Mouse (Mus musculus): ENCODE data around the gene Spata5.

Spata5 gene

GRCm38 (mm10) chr3:37420072-37420471, 376 bp downstream of the Spata5 start, which contains the start of gene Nudt6:
Gene Nudt6 (minus strand): TSS chr3:37420211.
- in situ Hi-C loops (cut with MboI, MseI), result no loop called here

- in situ Hi-C loops (cut with MboI, MseI), result no loop called here
Observed at GRCm38 (mm10) chr3:37420641-37421040, 945 bp downstream of the Spata5 start.

GRCm38 (mm10) chr3:37421179-37421578, 1.5 kb downstream of the Spata5 start:
- in situ Hi-C loops (cut with MboI, MseI), result no loop called here

GRCm38 (mm10) chr3:37426069-37426468, 6.4 kb downstream of the Spata5 start:
- in situ Hi-C loops (cut with MboI, MseI), result no loop called here

GRCm38 (mm10) chr3:37430359-37430758, 10.7 kb downstream of the Spata5 start:
- in situ Hi-C loops (cut with MboI, MseI), result no loop called here

GRCm38 (mm10) chr3:37439770-37440169, 20.1 kb downstream of the Spata5 start:
- in situ Hi-C loops (cut with MboI, MseI), result no loop called here

- in situ Hi-C loops (cut with MboI, MseI), result no loop called here
Observed at GRCm38 (mm10) chr3:37443409-37443808, 23.7 kb downstream of the Spata5 start.

- in situ Hi-C loops (cut with MboI, MseI), result no loop called here
Observed at GRCm38 (mm10) chr3:37455992-37456391, 36.3 kb downstream of the Spata5 start.

- in situ Hi-C loops (cut with MboI, MseI), result loop anchor here (5.0 kb wide), 1 partner anchor 754 kb away; no protein-coding TSS in a partner anchor
Observed at GRCm38 (mm10) chr3:37468170-37468569, 48.5 kb downstream of the Spata5 start.

GRCm38 (mm10) chr3:37469353-37469752, 49.7 kb downstream of the Spata5 start:
- in situ Hi-C loops (cut with MboI, MseI), result loop anchor here (5.0 kb wide), 1 partner anchor 753 kb away; no protein-coding TSS in a partner anchor

- in situ Hi-C loops (cut with MboI, MseI), result loop anchor here (10.0 kb wide), 1 partner anchor 184 kb away; no protein-coding TSS in a partner anchor
Observed at GRCm38 (mm10) chr3:37470867-37471266, 51.2 kb downstream of the Spata5 start.

- in situ Hi-C loops (cut with MboI, MseI), result loop anchor here (10.0 kb wide), 1 partner anchor 182 kb away; no protein-coding TSS in a partner anchor
Observed at GRCm38 (mm10) chr3:37472461-37472860, 52.8 kb downstream of the Spata5 start.

GRCm38 (mm10) chr3:37476485-37476884, 56.8 kb downstream of the Spata5 start:
- in situ Hi-C loops (cut with MboI, MseI), result loop anchor here (10.0 kb wide), 1 partner anchor 178 kb away; no protein-coding TSS in a partner anchor

- in situ Hi-C loops (cut with MboI, MseI), result loop anchor here (10.0 kb wide), 1 partner anchor 177 kb away; no protein-coding TSS in a partner anchor
Observed at GRCm38 (mm10) chr3:37477438-37478188, 57.9 kb downstream of the Spata5 start.

- in situ Hi-C loops (cut with MboI, MseI), result loop anchor here (10.0 kb wide), 1 partner anchor 175 kb away; no protein-coding TSS in a partner anchor
Observed at GRCm38 (mm10) chr3:37479771-37480170, 60.1 kb downstream of the Spata5 start.

GRCm38 (mm10) chr3:37481295-37481694, 61.6 kb downstream of the Spata5 start:
- in situ Hi-C loops (cut with MboI, MseI), result no loop called here

GRCm38 (mm10) chr3:37482720-37483119, 63.0 kb downstream of the Spata5 start:
- in situ Hi-C loops (cut with MboI, MseI), result no loop called here

GRCm38 (mm10) chr3:37483709-37484265, 64.1 kb downstream of the Spata5 start:
- in situ Hi-C loops (cut with MboI, MseI), result no loop called here

GRCm38 (mm10) chr3:37487639-37488038, 67.9 kb downstream of the Spata5 start:
- in situ Hi-C loops (cut with MboI, MseI), result no loop called here

GRCm38 (mm10) chr3:37488173-37488572, 68.5 kb downstream of the Spata5 start:
- in situ Hi-C loops (cut with MboI, MseI), result no loop called here

- in situ Hi-C loops (cut with MboI, MseI), result no loop called here
Observed at GRCm38 (mm10) chr3:37490025-37490424, 70.3 kb downstream of the Spata5 start.

- in situ Hi-C loops (cut with MboI, MseI), result no loop called here
Observed at GRCm38 (mm10) chr3:37500939-37501338, 81.2 kb downstream of the Spata5 start.

- in situ Hi-C loops (cut with MboI, MseI), result no loop called here
Observed at GRCm38 (mm10) chr3:37502552-37502951, 82.9 kb downstream of the Spata5 start.
